Mouse (Mus musculus): Measurements from ENCODE around the gene Slc12a8. TPM values are rescaled to one million over a fixed set of nuclear protein-coding genes. Genes with fewer than 3 reads are reported as not detected.

Gene Slc12a8
- polyA plus RNA-seq, 1 experiment from 2014 or later = 0.54 TPM

- Histone ChIP-seq H3K27ac (ENCODE audit: low read depth, low read length) (no peak overlapping the region), H3K4me2 (ENCODE audit: low read depth, low read length) (no peak overlapping the region), H3K9ac (replicated peaks; ENCODE audit: low read depth, low read length) (no peak overlapping the region), H3K9me3 (ENCODE audit: control insufficient read depth, low read length) (no peaks in the 10 kb centered on the region), H3K36me3 (ENCODE audit: control insufficient read depth, insufficient read depth, low read length) (no peaks in the 10 kb centered on the region), H3K4me3 (ENCODE audit: low read depth, low read length) (no peak overlapping the region), H3K4me1 (ENCODE audit: control insufficient read depth, insufficient read depth, low read length) (no peaks in the 10 kb centered on the region), H3K27me3 (ENCODE audit: control insufficient read depth, insufficient read depth, low read length) (no peaks in the 10 kb centered on the region)
- no peak for ATAC-seq (ENCODE audit: low read depth)
- 81% methylated on average over 7 of the region's 7 CpGs for WGBS
Observed at GRCm38 (mm10) chr16:33676347-33677312, 159.5 kb downstream of the Slc12a8 start.

- no peak overlapping the region for H3K4me2 ChIP-seq (ENCODE audit: low read depth, low read length)
- H3K9ac ChIP-seq (replicated peaks; ENCODE audit: low read depth, low read length) = no peak overlapping the region
- ATAC-seq (ENCODE audit: low read depth) = no peak
- no peak overlapping the region for H3K27ac ChIP-seq (ENCODE audit: low read depth, low read length)
- no peaks in the 10 kb centered on the region for H3K36me3 ChIP-seq (ENCODE audit: control insufficient read depth, insufficient read depth, low read length)
- WGBS = 94% methylated on average over 7 of the region's 7 CpGs
- no peaks in the 10 kb centered on the region for H3K4me1 ChIP-seq (ENCODE audit: control insufficient read depth, insufficient read depth, low read length)
- no peaks in the 10 kb centered on the region for H3K9me3 ChIP-seq (ENCODE audit: control insufficient read depth, low read length)
- no peak overlapping the region for H3K4me3 ChIP-seq (ENCODE audit: low read depth, low read length)
- H3K27me3 ChIP-seq (ENCODE audit: control insufficient read depth, insufficient read depth, low read length) = no peaks in the 10 kb centered on the region
Observed at GRCm38 (mm10) chr16:33677313-33677690, 160.2 kb downstream of the Slc12a8 start.

GRCm38 (mm10) chr16:33677901-33678300 lies 160.8 kb downstream of the Slc12a8 start:
- 92% methylated on average over 5 of the region's 5 CpGs for WGBS
- Histone ChIP-seq H3K27ac (ENCODE audit: low read depth, low read length) (no peak overlapping the region), H3K4me2 (ENCODE audit: low read depth, low read length) (no peak overlapping the region), H3K4me1 (ENCODE audit: control insufficient read depth, insufficient read depth, low read length) (no peaks in the 10 kb centered on the region), H3K4me3 (ENCODE audit: low read depth, low read length) (no peak overlapping the region), H3K36me3 (ENCODE audit: control insufficient read depth, insufficient read depth, low read length) (no peaks in the 10 kb centered on the region), H3K9ac (replicated peaks; ENCODE audit: low read depth, low read length) (no peak overlapping the region), H3K27me3 (ENCODE audit: control insufficient read depth, insufficient read depth, low read length) (no peaks in the 10 kb centered on the region), H3K9me3 (ENCODE audit: control insufficient read depth, low read length) (no peaks in the 10 kb centered on the region)
- ATAC-seq (ENCODE audit: low read depth) = no peak

GRCm38 (mm10) chr16:33680271-33680670 lies 163.1 kb downstream of the Slc12a8 start:
- ATAC-seq (ENCODE audit: low read depth) = no peak
- H3K9ac ChIP-seq (replicated peaks; ENCODE audit: low read depth, low read length) = no peak overlapping the region
- H3K4me1 ChIP-seq (ENCODE audit: control insufficient read depth, insufficient read depth, low read length) = peaks cover 4% of the 10 kb centered on the region
- H3K4me2 ChIP-seq (ENCODE audit: low read depth, low read length) = no peak overlapping the region
- H3K4me3 ChIP-seq (ENCODE audit: low read depth, low read length) = no peak overlapping the region
- 86% methylated on average over 7 of the region's 7 CpGs for WGBS
- H3K36me3 ChIP-seq (ENCODE audit: control insufficient read depth, insufficient read depth, low read length) = no peaks in the 10 kb centered on the region
- H3K9me3 ChIP-seq (ENCODE audit: control insufficient read depth, low read length) = no peaks in the 10 kb centered on the region
- no peaks in the 10 kb centered on the region for H3K27me3 ChIP-seq (ENCODE audit: control insufficient read depth, insufficient read depth, low read length)
- H3K27ac ChIP-seq (ENCODE audit: low read depth, low read length) = no peak overlapping the region

GRCm38 (mm10) chr16:33680816-33681215 lies 163.7 kb downstream of the Slc12a8 start:
- no peak for ATAC-seq (ENCODE audit: low read depth)
- Histone ChIP-seq H3K27me3 (ENCODE audit: control insufficient read depth, insufficient read depth, low read length) (no peaks in the 10 kb centered on the region), H3K4me1 (ENCODE audit: control insufficient read depth, insufficient read depth, low read length) (peaks cover 4% of the 10 kb centered on the region), H3K9ac (replicated peaks; ENCODE audit: low read depth, low read length) (no peak overlapping the region), H3K9me3 (ENCODE audit: control insufficient read depth, low read length) (no peaks in the 10 kb centered on the region), H3K4me2 (ENCODE audit: low read depth, low read length) (no peak overlapping the region), H3K36me3 (ENCODE audit: control insufficient read depth, insufficient read depth, low read length) (no peaks in the 10 kb centered on the region), H3K4me3 (ENCODE audit: low read depth, low read length) (no peak overlapping the region), H3K27ac (ENCODE audit: low read depth, low read length) (no peak overlapping the region)
- 66% methylated on average over 10 of the region's 10 CpGs for WGBS

- Histone ChIP-seq H3K36me3 (ENCODE audit: control insufficient read depth, insufficient read depth, low read length) (no peaks in the 10 kb centered on the region), H3K4me3 (ENCODE audit: low read depth, low read length) (no peak overlapping the region), H3K27me3 (ENCODE audit: control insufficient read depth, insufficient read depth, low read length) (no peaks in the 10 kb centered on the region), H3K4me1 (ENCODE audit: control insufficient read depth, insufficient read depth, low read length) (peaks cover 4% of the 10 kb centered on the region), H3K9me3 (ENCODE audit: control insufficient read depth, low read length) (no peaks in the 10 kb centered on the region), H3K27ac (ENCODE audit: low read depth, low read length) (no peak overlapping the region), H3K9ac (replicated peaks; ENCODE audit: low read depth, low read length) (no peak overlapping the region), H3K4me2 (ENCODE audit: low read depth, low read length) (no peak overlapping the region)
- ATAC-seq (ENCODE audit: low read depth) = no peak
Observed at GRCm38 (mm10) chr16:33681661-33682060, 164.5 kb downstream of the Slc12a8 start.

- WGBS = 84% methylated on average over 3 of the region's 3 CpGs
- Histone ChIP-seq H3K27me3 (ENCODE audit: control insufficient read depth, insufficient read depth, low read length) (no peaks in the 10 kb centered on the region), H3K9me3 (ENCODE audit: control insufficient read depth, low read length) (no peaks in the 10 kb centered on the region), H3K4me3 (ENCODE audit: low read depth, low read length) (no peak overlapping the region), H3K27ac (ENCODE audit: low read depth, low read length) (no peak overlapping the region), H3K4me2 (ENCODE audit: low read depth, low read length) (no peak overlapping the region), H3K9ac (replicated peaks; ENCODE audit: low read depth, low read length) (no peak overlapping the region), H3K4me1 (ENCODE audit: control insufficient read depth, insufficient read depth, low read length) (peaks cover 4% of the 10 kb centered on the region), H3K36me3 (ENCODE audit: control insufficient read depth, insufficient read depth, low read length) (no peaks in the 10 kb centered on the region)
- ATAC-seq (ENCODE audit: low read depth) = no peak
Observed at GRCm38 (mm10) chr16:33682651-33683050, 165.5 kb downstream of the Slc12a8 start.

- Histone ChIP-seq H3K27ac (ENCODE audit: low read depth, low read length) (no peak overlapping the region), H3K4me3 (ENCODE audit: low read depth, low read length) (peak overlapping the region; percentile 61), H3K9me3 (ENCODE audit: control insufficient read depth, low read length) (no peaks in the 10 kb centered on the region), H3K9ac (replicated peaks; ENCODE audit: low read depth, low read length) (no peak overlapping the region), H3K36me3 (ENCODE audit: control insufficient read depth, insufficient read depth, low read length) (no peaks in the 10 kb centered on the region), H3K27me3 (ENCODE audit: control insufficient read depth, insufficient read depth, low read length) (no peaks in the 10 kb centered on the region), H3K4me2 (ENCODE audit: low read depth, low read length) (peak overlapping the region; percentile 97), H3K4me1 (ENCODE audit: control insufficient read depth, insufficient read depth, low read length) (peaks cover 4% of the 10 kb centered on the region)
- 60% methylated on average over 13 of the region's 13 CpGs for WGBS
- peak; percentile 40; the same call in 1 of the 2 replicates for ATAC-seq (ENCODE audit: low read depth)
Observed at GRCm38 (mm10) chr16:33683206-33684161, 166.4 kb downstream of the Slc12a8 start.
